Mouse (Mus musculus) layer of hippocampus, postnatal 36 days (tissue): ENCODE measurements around the gene Dgkz. TPM values are rescaled to one million over a fixed set of nuclear protein-coding genes. Genes with fewer than 3 reads are reported as not detected.

Source experiments
- DNase-seq, 2 experiments: peaks; one replicate each; pipeline ENCODE4 v3.0.0; 2022
- total RNA-seq, 2 experiments: library from RNA; stranded (reverse); gene quantifications; 2 replicates each; pipeline ENCODE4 v1.2.3; 2021

Gene Dgkz
- total RNA-seq, 2 experiments from 2014 or later = 500 to 531 TPM

GRCm38 (mm10) chr2:91934826-91935525, 40.7 kb downstream of the Dgkz start:
- DNase-seq = no peak

GRCm38 (mm10) chr2:91934016-91934415, 41.6 kb downstream of the Dgkz start:
- DNase-seq = no peak

DNA sequence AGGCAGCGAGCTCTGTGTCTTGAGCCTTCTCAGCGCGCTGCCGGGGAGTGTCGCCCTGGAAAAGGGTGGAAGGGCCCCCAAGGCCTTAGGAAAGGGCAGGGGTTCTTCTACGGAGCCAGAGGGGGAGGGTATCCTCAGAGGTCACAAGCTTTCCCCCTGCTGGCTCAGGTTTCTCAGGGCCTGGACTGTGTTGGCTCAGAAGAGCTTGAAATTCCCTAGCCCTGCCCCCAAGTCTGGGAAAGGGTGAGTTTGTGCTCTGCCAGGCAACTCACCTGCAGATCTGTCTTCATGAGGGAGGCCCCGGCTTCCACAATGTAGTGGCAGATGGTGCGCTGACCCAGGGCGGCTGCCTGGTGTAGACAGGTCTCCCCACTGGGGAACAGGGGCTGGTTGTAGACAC, 42.2 kb downstream of the Dgkz start:
- no peak for DNase-seq

DNA sequence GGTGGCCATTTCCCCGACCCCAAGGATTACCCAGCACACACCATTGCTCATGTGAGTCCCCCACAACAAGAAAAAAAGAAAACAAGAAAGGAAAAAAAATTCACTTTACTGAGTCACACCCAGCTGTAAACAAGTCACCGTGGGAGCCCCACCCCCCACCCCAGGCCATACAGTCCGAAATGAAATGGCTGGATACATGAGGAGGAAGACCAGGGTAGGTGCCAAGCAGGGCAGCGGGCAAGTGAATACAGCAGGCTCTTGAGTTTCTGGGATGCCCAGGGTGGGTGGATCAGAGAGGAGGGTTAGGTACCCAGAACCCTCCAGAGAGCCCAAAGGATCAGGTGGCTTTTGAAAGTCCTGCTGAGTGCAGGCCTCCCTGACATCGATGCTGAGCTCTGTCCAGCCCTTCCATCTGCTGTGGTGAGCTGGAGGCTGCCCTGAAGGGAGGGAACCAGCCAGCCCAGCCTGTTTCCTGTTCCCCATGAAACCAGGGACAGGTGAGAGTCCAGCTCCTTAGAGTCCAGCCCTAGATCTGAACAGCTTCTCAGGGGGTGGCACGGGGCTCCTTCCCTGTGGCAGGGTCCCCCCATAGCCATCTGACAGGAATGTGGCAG, 42.8 kb downstream of the Dgkz start:
- DNase-seq = no peak

GRCm38 (mm10) chr2:91932160-91932711, 43.4 kb downstream of the Dgkz start, which contains the start of gene Mdk:
TSS of gene Mdk (minus strand) at chr2:91932297.
- no peak for DNase-seq

DNA sequence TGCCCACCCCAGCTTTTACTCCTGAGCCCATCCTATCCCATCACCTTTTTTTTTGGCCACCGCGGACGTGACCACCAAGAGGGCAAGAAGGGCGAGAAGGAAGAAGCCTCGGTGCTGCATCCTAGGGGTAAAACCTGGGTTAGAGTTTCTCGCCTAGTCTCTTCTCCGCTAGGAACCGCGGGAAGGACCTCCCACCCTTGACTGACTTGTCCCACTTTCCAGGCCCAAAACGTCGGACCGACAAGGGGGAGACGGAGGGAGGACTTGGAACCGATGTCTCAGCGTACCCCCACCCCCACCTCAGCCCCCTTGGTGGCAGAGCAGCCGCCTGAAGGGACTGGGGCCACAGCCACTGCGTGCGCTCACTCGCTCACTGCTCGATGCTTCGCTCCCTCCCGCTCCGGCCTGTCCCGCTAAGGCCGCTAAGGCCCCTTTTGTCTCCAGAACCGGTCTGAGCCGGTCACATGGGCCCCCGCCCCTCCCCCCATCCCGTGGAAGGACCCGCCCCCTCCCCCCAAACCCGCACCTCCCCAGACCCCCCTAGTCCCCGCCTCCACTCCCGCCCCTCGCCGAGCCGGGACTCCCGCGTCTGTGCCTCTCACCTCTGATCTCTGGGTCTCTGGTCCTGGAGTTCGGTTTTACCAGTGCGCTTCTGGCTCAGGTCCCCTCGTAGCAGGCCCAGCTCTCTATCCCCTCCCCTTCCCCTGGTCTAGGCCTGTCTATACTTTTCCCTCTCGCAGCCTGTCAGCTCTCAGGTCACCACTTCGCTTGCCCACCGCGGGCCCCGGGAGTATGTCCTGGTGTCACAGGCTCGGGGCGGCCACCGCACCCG, 44.1 kb downstream of the Dgkz start:
- DNase-seq = no peak

GRCm38 (mm10) chr2:91930761-91931291, 44.8 kb downstream of the Dgkz start:
- DNase-seq = peak in 1 of 2 experiments; percentile 4

DNA sequence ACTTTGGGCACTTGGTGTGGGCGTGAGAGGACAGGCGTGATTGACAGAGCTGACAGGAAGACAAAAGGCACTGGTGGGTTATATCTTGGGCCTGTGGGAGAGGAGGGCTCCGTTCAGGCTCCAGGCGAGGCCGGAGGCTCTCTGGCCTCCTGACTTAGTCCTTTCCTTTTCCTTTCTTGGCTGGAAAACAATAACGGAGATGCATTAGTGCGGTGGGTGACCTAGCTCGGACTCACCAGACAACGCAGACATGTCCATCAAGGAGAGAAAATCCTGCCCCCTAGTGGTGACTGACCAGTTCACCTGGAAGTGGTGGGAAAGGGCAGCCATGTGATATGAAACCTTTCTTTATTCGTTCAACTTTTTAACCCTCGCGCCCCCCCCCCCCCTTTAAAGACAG, 45.7 kb downstream of the Dgkz start:
- peak in 1 of 2 experiments; percentile 28 for DNase-seq

DNA sequence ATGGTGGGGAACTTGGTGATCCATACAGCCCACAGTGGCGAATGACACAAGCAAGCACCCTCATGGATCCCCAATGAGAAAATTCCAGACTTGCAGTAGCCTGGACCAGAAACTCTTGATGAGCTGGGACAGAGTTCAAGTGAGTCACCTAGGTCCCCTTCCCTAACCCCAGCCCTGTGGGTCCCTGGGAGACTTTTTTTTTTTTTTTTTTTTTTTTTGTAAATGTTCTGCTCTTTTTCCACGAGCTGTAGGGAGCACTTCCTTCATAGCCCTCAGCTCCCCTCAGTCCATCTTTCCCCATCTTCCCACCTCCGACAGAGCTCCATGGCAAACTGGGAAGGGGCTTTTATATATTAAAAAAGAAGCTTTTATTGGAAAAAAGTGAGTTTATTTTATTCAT, 46.2 kb downstream of the Dgkz start:
- DNase-seq = no peak

DNA sequence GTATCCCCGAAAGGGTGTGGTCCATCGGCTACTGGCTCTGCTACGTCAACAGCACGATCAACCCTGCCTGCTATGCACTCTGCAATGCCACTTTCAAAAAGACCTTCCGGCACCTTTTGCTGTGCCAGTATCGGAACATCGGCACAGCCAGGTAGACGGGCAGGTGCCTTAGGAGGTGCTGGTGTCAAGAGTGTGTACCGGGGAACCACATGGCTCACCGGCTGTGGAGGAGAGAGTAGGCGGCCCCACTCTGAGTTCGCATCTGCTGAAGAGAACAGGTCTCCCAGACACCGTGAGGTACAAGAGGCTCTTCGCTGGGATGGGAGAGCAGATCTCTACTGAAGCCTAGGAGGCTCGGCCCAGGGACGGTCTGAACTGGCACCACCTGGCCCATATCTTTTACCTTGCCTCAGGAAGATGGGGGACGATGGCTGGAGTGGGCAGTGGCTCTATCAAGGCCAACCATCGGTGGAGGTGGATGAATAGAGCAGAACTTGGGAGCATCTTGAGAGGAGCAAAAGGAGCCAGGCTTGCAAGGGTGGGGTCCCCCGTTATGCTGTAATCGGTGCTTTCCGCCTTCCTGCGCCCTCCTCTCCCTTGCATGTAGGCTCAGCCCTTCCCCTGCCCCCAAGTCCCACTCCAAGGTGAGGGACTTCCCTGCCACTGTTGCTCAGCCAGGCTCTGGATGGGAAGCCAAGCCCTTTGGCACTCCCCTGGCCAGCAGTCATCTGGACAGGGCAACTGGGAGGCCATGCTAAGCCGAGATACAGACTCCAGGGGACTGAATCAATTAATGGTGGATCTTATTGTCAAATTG, 46.9 kb downstream of the Dgkz start:
- DNase-seq = peak in 1 of 2 experiments; percentile 41

DNA sequence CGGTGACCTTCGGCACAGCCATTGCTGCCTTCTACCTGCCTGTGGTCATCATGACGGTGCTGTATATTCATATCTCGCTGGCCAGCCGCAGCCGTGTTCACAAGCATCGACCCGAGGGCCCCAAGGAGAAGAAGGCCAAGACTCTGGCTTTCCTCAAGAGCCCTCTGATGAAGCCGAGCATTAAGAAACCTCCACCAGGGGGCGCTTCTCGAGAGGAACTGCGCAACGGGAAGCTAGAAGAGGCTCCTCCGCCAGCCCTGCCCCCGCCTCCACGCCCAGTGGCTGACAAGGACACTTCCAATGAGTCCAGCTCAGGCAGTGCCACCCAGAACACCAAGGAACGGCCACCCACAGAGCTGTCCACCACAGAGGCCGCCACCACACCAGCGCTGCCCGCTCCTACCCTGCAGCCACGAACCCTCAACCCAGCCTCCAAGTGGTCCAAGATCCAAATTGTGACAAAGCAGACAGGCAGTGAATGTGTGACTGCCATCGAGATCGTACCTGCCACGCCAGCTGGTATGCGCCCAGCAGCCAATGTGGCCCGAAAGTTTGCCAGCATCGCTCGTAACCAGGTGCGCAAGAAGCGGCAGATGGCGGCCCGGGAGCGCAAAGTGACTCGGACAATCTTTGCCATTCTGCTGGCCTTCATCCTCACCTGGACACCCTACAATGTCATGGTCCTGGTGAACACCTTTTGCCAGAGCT, 47.7 kb downstream of the Dgkz start:
- DNase-seq = peak; percentile 70 to 72

GRCm38 (mm10) chr2:91926949-91927348, 48.7 kb downstream of the Dgkz start, which contains the start of gene Chrm4:
TSS of gene Chrm4 (plus strand) at chr2:91927249.
- no peak for DNase-seq

GRCm38 (mm10) chr2:91925442-91925841, 50.2 kb downstream of the Dgkz start:
- DNase-seq = peak in 1 of 2 experiments; percentile 48

- no peak for DNase-seq
Measured at GRCm38 (mm10) chr2:91924726-91925125, 50.9 kb downstream of the Dgkz start.

DNA sequence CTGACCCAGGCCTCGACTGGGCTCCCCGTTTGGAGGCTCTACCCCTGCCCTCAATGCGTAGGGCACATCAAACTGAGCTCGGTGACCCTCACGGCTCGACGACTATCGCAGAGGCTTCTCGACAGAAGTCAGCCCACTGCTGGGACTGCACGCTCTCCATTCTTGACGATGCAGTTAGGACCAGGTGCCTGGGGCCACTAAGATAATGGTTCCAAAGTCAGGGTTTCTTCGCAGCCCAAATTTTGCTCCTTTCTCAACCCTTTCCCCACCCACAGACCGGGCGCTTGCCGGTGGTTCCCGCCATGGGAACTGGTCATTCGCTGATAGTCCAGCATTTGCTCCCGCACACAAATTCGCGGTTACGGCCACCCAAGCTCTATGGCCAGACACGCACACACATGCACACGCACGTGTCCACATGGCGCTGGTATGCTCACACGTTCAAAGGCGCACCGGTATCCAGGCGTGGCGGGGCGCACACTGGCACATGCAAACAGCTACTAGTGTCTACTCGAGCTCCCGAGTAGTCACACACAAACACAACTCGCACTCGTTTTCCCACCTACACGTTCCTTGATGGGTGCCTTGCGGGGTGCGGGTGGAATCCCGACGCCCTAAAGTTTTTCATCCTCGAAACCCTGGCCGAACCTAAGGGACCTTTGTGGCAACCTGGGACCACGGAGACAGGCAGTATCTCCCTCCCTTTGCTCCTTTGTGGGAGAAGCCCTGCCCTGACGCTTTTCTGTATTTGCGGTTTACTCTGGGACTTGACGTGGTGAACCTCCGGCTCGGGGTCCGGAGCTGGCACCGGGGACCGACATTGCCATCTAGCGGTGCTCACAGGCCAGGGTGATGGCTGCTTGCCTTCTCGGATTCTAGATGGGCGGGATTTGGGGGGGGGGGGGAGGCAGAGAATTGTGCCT, 52.0 kb downstream of the Dgkz start:
- peak; percentile 67 to 69 for DNase-seq

- DNase-seq = peak in 1 of 2 experiments; percentile 35
Measured at GRCm38 (mm10) chr2:91922586-91923414, 52.9 kb downstream of the Dgkz start.

DNA sequence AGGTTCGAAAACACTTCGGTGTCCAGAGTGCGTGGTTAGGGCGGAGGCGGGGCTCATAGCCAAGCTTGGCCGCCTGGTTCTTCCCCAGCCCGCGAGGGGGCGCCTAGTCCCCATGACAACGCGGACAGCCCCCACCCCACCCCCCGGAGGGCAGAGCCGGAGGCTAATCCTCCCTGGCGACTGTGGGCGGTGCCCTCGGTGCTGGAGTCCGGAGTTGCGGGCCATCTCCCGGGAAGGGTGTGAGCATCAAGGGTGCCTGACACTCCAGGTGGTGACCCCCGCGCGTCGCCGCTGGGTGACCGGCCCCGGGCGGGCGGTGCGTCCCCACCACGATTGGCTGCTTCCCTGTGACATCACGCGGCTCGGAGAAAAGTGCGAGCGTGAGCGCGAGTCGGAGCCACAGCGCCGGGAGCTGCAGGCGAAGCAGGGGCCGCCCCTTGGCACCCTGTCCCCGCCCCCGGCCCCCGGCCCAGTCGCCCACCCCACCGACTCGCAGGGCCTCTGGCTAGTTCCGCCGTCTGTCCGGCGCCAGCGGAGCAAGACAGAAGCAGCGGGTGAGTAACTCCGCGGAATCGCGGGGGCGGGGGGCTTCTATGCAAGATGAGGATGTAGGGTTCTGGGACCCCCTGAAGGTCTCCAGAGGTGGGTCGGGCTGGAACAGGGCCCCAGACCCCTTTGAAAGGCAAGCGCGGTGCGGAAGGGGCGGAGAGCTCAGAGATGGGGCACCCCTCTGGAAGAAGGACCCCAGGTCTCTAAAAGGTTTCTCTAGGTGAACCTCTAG, 53.7 kb downstream of the Dgkz start:
- peak; percentile 81 to 82 for DNase-seq

DNA sequence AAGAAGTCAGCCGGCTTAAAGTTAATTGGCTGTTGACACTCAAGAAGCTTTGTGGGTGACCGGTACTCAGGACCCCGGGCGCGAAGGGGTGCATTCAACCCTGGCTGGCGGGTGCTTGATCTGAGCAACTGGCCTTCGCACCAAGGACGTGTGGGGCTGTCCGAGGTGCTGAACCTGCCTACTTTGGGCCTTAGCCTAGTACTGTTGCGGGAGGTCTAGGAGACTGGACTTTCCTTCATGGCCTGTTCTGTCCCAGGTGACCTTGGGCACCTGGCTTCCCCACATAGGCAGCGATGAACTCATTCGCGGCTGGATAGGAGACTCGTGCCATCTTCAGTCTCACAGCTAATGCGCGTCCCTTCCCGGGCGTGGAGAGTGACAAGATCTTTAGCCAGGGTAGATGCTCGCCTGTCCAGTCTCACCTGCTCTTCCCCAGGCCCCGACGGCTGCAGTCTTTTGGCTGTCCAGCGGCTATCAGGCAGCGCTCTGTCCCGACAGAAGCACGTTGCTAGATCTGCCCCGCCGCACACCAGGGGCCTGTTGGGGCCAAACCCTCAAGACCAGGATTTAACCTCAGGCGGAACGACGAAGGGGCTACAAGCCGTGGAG, 54.4 kb downstream of the Dgkz start:
- DNase-seq = peak in 1 of 2 experiments; percentile 30
